Mouse (Mus musculus) stomach, postnatal 0 days (tissue): ENCODE measurements around the gene Hist2h3b.

Experiments used
- CTCF ChIP-seq: IDR thresholded peaks from 2 replicates; pipeline ENCODE4 v1.5.1; 2016; ENCODE audit warnings: antibody characterized with exemption, low read depth, mild to moderate bottlenecking, moderate library complexity
- EP300 ChIP-seq: optimal IDR thresholded peaks from 2 replicates; pipeline ENCODE3; 2016; ENCODE audit warnings: antibody characterized with exemption

GRCm38 (mm10) chr3:96309441-96309840, 41.0 kb downstream of the Hist2h3b start:
- TF ChIP-seq CTCF = no peak
- TF ChIP-seq EP300 = no peak
